Mouse (Mus musculus): ENCODE measurements around the gene Cdh23.

- no peak for TF ChIP-seq E2F4 (IDR thresholded peaks at IDR 0.05; ENCODE audit: insufficient read depth)
- no peak for TF ChIP-seq CEBPB (IDR thresholded peaks at IDR 0.05; ENCODE audit: insufficient read depth, poor library complexity, severe bottlenecking)
- TF ChIP-seq POLR2A (IDR thresholded peaks at IDR 0.05; ENCODE audit: insufficient read length, low read depth), result no peak
- no peak for TF ChIP-seq USF1 (IDR thresholded peaks at IDR 0.05; ENCODE audit: low read depth)
- no peak for TF ChIP-seq MAX (IDR thresholded peaks at IDR 0.05; ENCODE audit: low read depth)
These were observed 41.0 kb upstream of the Cdh23 start for GRCm38 (mm10) chr10:60737169-60737728.

Data from myocyte (in vitro differentiated cells).